Mouse (Mus musculus): Measurements from ENCODE around the gene Olfr527. TPM values are rescaled to one million over a fixed set of nuclear protein-coding genes. Genes with fewer than 3 reads are reported as not detected.

Olfr527 gene
- polyA plus RNA-seq (2015; fragmentation: Nextera tagmentation; extraction: Ambion mirVana) = not detected in 2 replicates

- ATAC-seq = no peak
- 67% methylated on average over 2 of the region's 2 CpGs for WGBS
These were observed at the start of gene Olfr527 for GRCm38 (mm10) chr7:140333717-140334116. Olfr527 (plus strand) TSS chr7:140334017.

GRCm38 (mm10) chr7:140295746-140296145 lies 38.1 kb upstream of the Olfr527 start:
- Histone ChIP-seq H3K27ac (no peak overlapping the region), H3K36me3 (no peaks in the 10 kb centered on the region), H3K27me3 (no peaks in the 10 kb centered on the region), H3K4me1 (replicated peaks) (no peaks in the 10 kb centered on the region), H3K4me2 (replicated peaks) (no peak overlapping the region), H3K9ac (replicated peaks) (no peak overlapping the region), H3K9me3 (0 out of 2 replicates have a peak, but pooled peaks cover 3% of the 10 kb centered on the region), H3K4me3 (replicated peaks) (no peak overlapping the region)
- no peak for ATAC-seq
- 93% methylated on average over 9 of the region's 9 CpGs for WGBS

More at GRCm38 (mm10) chr7:140333717-140334116, at the start of gene Olfr527:
- Histone ChIP-seq H3K9me3 (no peaks in the 10 kb centered on the region), H3K9ac (replicated peaks) (no peak within 1 kb of the TSS), H3K4me2 (replicated peaks) (no peak within 1 kb of the TSS), H3K4me1 (replicated peaks) (no peaks in the 10 kb centered on the region), H3K27ac (no peak within 1 kb of the TSS), H3K4me3 (replicated peaks) (no peak within 1 kb of the TSS), H3K36me3 (no peaks in the 10 kb centered on the region), H3K27me3 (no peaks in the 10 kb centered on the region)

DNA sequence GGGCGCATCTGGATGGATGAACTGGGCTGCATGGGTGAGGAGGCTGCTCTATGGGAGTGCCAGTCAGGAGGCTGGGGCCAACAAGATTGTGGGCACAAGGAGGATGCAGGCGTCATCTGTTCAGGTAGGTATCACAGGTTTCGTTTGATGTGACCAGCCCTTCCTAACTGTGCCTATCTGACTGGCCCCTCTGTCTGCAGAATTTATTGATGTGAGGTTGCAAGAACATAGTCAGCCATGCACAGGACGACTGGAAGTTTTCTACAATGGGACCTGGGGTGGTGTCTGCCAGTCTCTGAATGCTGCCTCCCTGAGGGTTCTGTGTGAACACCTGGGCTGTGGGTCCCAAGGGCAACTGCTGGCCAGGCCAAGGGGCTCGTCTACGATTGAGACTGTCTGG lies 36.9 kb upstream of the Olfr527 start:
- no peak for ATAC-seq
- WGBS = 78% methylated on average over 6 of the region's 6 CpGs
- no peaks in the 10 kb centered on the region for H3K4me1 ChIP-seq (replicated peaks)
- no peak overlapping the region for H3K4me2 ChIP-seq (replicated peaks)
- no peak overlapping the region for H3K27ac ChIP-seq
- no peak overlapping the region for H3K4me3 ChIP-seq (replicated peaks)
- 0 out of 2 replicates have a peak, but pooled peaks cover 3% of the 10 kb centered on the region for H3K9me3 ChIP-seq
- no peaks in the 10 kb centered on the region for H3K36me3 ChIP-seq
- no peak overlapping the region for H3K9ac ChIP-seq (replicated peaks)
- no peaks in the 10 kb centered on the region for H3K27me3 ChIP-seq

DNA sequence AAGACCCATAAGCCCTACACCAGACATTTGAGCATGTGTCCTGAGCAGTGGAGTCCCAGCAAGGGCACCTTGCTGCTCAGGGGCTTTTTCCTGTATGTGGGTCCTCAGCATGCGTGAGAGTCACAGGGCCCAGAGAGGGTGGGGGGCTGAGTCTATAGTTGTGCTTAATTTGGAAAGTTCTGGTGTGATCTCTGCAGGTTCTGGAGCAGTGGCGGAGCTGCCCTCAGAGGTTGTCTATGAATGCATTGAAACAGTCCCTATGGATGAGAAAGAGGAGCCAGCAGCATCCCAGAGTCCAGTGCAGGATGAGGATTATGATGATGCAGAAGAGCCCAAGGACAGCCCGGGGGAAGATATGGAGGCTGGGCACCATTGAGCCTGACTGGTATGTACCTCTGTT lies 34.4 kb upstream of the Olfr527 start:
- Histone ChIP-seq H3K36me3 (no peaks in the 10 kb centered on the region), H3K27ac (no peak overlapping the region), H3K4me2 (replicated peaks) (no peak overlapping the region), H3K4me1 (replicated peaks) (no peaks in the 10 kb centered on the region), H3K9me3 (0 out of 2 replicates have a peak, but pooled peaks cover 3% of the 10 kb centered on the region), H3K4me3 (replicated peaks) (no peak overlapping the region), H3K9ac (replicated peaks) (no peak overlapping the region), H3K27me3 (no peaks in the 10 kb centered on the region)
- WGBS = 90% methylated on average over 3 of the region's 3 CpGs
- no peak for ATAC-seq

GRCm38 (mm10) chr7:140319861-140320385 lies 13.9 kb upstream of the Olfr527 start:
- Histone ChIP-seq H3K9ac (replicated peaks) (no peak overlapping the region), H3K9me3 (no peaks in the 10 kb centered on the region), H3K36me3 (no peaks in the 10 kb centered on the region), H3K4me1 (replicated peaks) (no peaks in the 10 kb centered on the region), H3K4me3 (replicated peaks) (no peak overlapping the region), H3K27ac (no peak overlapping the region), H3K27me3 (no peaks in the 10 kb centered on the region), H3K4me2 (replicated peaks) (no peak overlapping the region)
- no peak for ATAC-seq
- 86% methylated on average over 3 of the region's 3 CpGs for WGBS

DNA sequence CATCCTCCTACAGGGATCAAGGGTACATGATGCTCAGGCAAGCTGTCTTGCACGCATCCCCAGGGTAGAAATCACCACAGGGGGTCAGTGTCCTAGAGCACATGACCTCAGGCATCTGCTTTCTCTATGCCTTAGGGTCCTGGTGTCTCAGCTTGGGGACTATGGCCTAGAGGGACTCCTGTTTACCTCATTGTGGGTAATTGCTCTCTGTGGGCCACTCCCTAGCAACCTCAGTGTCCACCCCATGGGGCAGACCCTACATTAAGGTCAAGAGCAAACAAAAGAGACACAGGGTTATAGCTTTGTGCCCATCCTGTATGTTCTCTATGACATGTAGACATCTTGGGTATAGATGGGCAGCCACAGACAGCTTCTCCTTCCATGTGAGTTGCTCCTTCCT lies 13.3 kb upstream of the Olfr527 start, which contains the start of gene Olfr525:
Gene Olfr525, plus strand, starts transcription at position 301 of the 400 bp plus-strand sequence.
- ATAC-seq = no peak
- no peaks in the 10 kb centered on the region for H3K27me3 ChIP-seq
- H3K4me1 ChIP-seq (replicated peaks) = no peaks in the 10 kb centered on the region
- H3K4me3 ChIP-seq (replicated peaks) = no peak within 1 kb of the TSS
- no peak within 1 kb of the TSS for H3K4me2 ChIP-seq (replicated peaks)
- 35% methylated on average over 1 of the region's 1 CpGs for WGBS
- no peak within 1 kb of the TSS for H3K9ac ChIP-seq (replicated peaks)
- no peak within 1 kb of the TSS for H3K27ac ChIP-seq
- H3K36me3 ChIP-seq = no peaks in the 10 kb centered on the region
- H3K9me3 ChIP-seq = no peaks in the 10 kb centered on the region

DNA sequence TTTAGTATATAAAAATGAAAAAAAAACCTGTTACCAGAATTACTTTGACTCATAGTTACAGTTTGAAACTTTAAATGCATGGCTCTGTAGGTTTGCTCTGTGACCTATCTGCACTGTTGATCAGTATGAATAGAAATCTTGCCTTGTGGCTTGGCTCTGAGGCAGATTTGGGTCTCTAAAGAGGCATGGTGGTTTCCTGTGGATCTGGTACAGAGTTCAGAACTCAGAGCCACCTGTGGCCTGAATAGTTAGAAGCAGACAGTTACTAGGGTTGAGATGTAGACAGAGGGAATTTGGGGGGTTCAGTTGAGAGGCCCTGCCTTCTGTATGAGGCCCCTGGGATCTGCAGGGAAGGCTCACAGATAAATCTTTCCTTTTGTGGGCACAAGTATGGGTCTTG lies 12.7 kb upstream of the Olfr527 start:
- no peaks in the 10 kb centered on the region for H3K36me3 ChIP-seq
- no peak for ATAC-seq
- H3K27ac ChIP-seq = no peak overlapping the region
- H3K27me3 ChIP-seq = no peaks in the 10 kb centered on the region
- H3K4me2 ChIP-seq (replicated peaks) = no peak overlapping the region
- no peak overlapping the region for H3K9ac ChIP-seq (replicated peaks)
- H3K9me3 ChIP-seq = no peaks in the 10 kb centered on the region
- H3K4me1 ChIP-seq (replicated peaks) = no peaks in the 10 kb centered on the region
- no peak overlapping the region for H3K4me3 ChIP-seq (replicated peaks)

GRCm38 (mm10) chr7:140329766-140330304 lies 4.0 kb upstream of the Olfr527 start:
- no peak for ATAC-seq
- no peak overlapping the region for H3K4me2 ChIP-seq (replicated peaks)
- no peaks in the 10 kb centered on the region for H3K4me1 ChIP-seq (replicated peaks)
- H3K4me3 ChIP-seq (replicated peaks) = no peak overlapping the region
- no peaks in the 10 kb centered on the region for H3K36me3 ChIP-seq
- H3K27me3 ChIP-seq = no peaks in the 10 kb centered on the region
- H3K9me3 ChIP-seq = no peaks in the 10 kb centered on the region
- H3K9ac ChIP-seq (replicated peaks) = no peak overlapping the region
- H3K27ac ChIP-seq = no peak overlapping the region
- 47% methylated on average over 1 of the region's 1 CpGs for WGBS

- Histone ChIP-seq H3K4me2 (replicated peaks) (no peak within 1 kb of the TSS), H3K27me3 (no peaks in the 10 kb centered on the region), H3K9ac (replicated peaks) (no peak within 1 kb of the TSS), H3K4me3 (replicated peaks) (no peak within 1 kb of the TSS), H3K9me3 (no peaks in the 10 kb centered on the region), H3K36me3 (no peaks in the 10 kb centered on the region), H3K4me1 (replicated peaks) (no peaks in the 10 kb centered on the region), H3K27ac (no peak within 1 kb of the TSS)
- WGBS = 67% methylated on average over 3 of the region's 3 CpGs
- ATAC-seq = no peak
These were observed 27.8 kb downstream of the Olfr527 start, which contains the start of gene Olfr60 for GRCm38 (mm10) chr7:140361571-140361970. Olfr60 (minus strand) TSS chr7:140361671.

DNA sequence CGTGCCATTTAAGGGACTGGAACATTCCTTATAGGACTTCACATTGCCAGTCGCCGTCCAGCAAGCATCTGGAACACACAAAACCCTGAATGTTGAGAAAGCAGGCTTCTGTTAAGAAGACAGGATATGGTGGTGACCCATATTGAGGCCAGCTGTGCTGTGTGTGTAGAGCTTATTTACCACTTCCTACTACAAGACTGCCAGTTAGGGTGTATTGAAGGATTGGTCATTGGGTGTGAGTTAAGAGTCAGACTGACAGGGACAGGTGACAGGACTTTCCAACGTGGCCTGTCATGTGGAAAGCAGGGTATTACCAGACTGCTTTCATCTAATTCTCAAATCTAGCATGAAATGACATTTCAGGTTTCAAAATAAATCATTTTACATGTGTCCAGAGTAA lies 40.5 kb downstream of the Olfr527 start:
- no peak overlapping the region for H3K4me2 ChIP-seq (replicated peaks)
- H3K36me3 ChIP-seq = no peaks in the 10 kb centered on the region
- no peak overlapping the region for H3K9ac ChIP-seq (replicated peaks)
- H3K4me1 ChIP-seq (replicated peaks) = no peaks in the 10 kb centered on the region
- H3K4me3 ChIP-seq (replicated peaks) = no peak overlapping the region
- H3K27me3 ChIP-seq = no peaks in the 10 kb centered on the region
- 86% methylated on average over 4 of the region's 4 CpGs for WGBS
- H3K9me3 ChIP-seq = no peaks in the 10 kb centered on the region
- no peak overlapping the region for H3K27ac ChIP-seq
- no peak for ATAC-seq

GRCm38 (mm10) chr7:140376231-140376630 lies 42.4 kb downstream of the Olfr527 start, which contains the start of gene Olfr530:
Olfr530 (minus strand) TSS chr7:140376331.
- Histone ChIP-seq H3K4me3 (replicated peaks) (no peak within 1 kb of the TSS), H3K9ac (replicated peaks) (no peak within 1 kb of the TSS), H3K4me2 (replicated peaks) (no peak within 1 kb of the TSS), H3K9me3 (no peaks in the 10 kb centered on the region), H3K4me1 (replicated peaks) (no peaks in the 10 kb centered on the region), H3K36me3 (no peaks in the 10 kb centered on the region), H3K27ac (no peak within 1 kb of the TSS), H3K27me3 (no peaks in the 10 kb centered on the region)
- WGBS = 69% methylated on average over 1 of the region's 1 CpGs
- no peak for ATAC-seq

- H3K4me2 ChIP-seq (replicated peaks) = no peak overlapping the region
- no peaks in the 10 kb centered on the region for H3K9me3 ChIP-seq
- no peak overlapping the region for H3K27ac ChIP-seq
- no peak overlapping the region for H3K4me3 ChIP-seq (replicated peaks)
- no peak overlapping the region for H3K9ac ChIP-seq (replicated peaks)
- H3K36me3 ChIP-seq = no peaks in the 10 kb centered on the region
- no peaks in the 10 kb centered on the region for H3K4me1 ChIP-seq (replicated peaks)
- 97% methylated on average over 2 of the region's 2 CpGs for WGBS
- H3K27me3 ChIP-seq = no peaks in the 10 kb centered on the region
- ATAC-seq = no peak
These were observed 43.1 kb downstream of the Olfr527 start for GRCm38 (mm10) chr7:140376911-140377310.

Data from midbrain, embryonic 13.5 days (tissue).